ENCODE assay signal across 13 mouse cellular contexts in the genomic region with DNA sequence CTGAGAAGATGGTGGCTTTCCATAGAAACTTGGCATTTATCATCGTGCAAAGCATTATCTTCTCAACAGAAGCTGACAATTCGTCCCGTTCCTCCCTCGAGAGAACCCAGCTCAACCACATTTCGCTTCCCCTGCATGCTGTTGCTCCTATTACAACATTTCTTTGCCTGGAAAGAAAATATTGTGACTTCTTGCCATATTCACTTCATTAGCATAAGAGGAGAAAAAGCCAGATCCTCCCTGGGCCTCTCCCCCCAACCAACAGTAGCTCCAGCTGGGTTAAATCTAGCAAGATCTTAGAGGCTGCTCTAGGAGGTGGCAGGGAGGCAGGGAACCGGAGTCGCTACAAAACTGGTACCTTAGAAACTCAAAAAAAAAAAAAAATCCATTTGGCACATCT.
A peak's percentile ranks its signal among the peaks of the same experiment; 100 is the strongest.
DNase-seq lines count a peak whose midpoint lies in the region; ATAC-seq and TF ChIP-seq lines count a peak whose summit lies in the region.
"Had no signal": no experiment of that assay in that cellular context is flagged by ENCODE, and none has a peak within 500 bp of the region (broad histone marks: within the 10 kb centered on the region; RNA-seq: fewer than 3 reads in every experiment).

No protein-coding gene starts in this region.

- peak; percentile 58 for ATAC-seq in lung, postnatal 0 days
- peak; percentile 51; the same call in 1 of the 2 replicates for ATAC-seq in forebrain, embryonic 14.5 days
- ATAC-seq in midbrain, embryonic 15.5 days (replicated peaks) = no peak
- ATAC-seq in activated CD4-positive, CD25-positive, alpha-beta regulatory T cell, adult 4 months = no peak
- ATAC-seq in intestine, embryonic 15.5 days = no peak

- no peak overlapping the region for H3K4me3 ChIP-seq in heart, embryonic 10.5 days
- H3K4me3 ChIP-seq in lung, postnatal 0 days (ENCODE audit: low read depth, low read length) = no peak overlapping the region
- H3K4me3 ChIP-seq in forebrain, embryonic 14.5 days (ENCODE audit: low read depth, low read length) = no peak overlapping the region
- H3K4me3 ChIP-seq in midbrain, embryonic 15.5 days = no peak overlapping the region
- H3K4me3 ChIP-seq in intestine, embryonic 15.5 days (replicated peaks) = no peak overlapping the region
- H3K4me3 ChIP-seq: limb, embryonic 12.5 days had no signal

- no peak for DNase-seq in heart, embryonic 10.5 days (ENCODE audit: low spot score)
- DNase-seq in heart, adult 9 months (ENCODE audit: low spot score in 2 of 2) = no peak
- DNase-seq in lung, postnatal 0 days (ENCODE audit: low spot score) = peak; percentile 85
- no peak for DNase-seq in lung, postnatal 36 days
- DNase-seq in forebrain, embryonic 14.5 days (ENCODE audit: low spot score) = peak; percentile 75
- DNase-seq: adrenal gland, postnatal 14 days; cerebellum, postnatal 14 days; spleen, adult 18-20 months had no signal

- H3K9me3 ChIP-seq in heart, embryonic 10.5 days = no peaks in the 10 kb centered on the region
- no peaks in the 10 kb centered on the region for H3K9me3 ChIP-seq in lung, postnatal 0 days (ENCODE audit: low read length)
- no peaks in the 10 kb centered on the region for H3K9me3 ChIP-seq in forebrain, embryonic 14.5 days (replicated peaks; ENCODE audit: control insufficient read depth, low read length)
- H3K9me3 ChIP-seq in midbrain, embryonic 15.5 days = no peaks in the 10 kb centered on the region
- H3K9me3 ChIP-seq in intestine, embryonic 15.5 days = no peaks in the 10 kb centered on the region
- H3K9me3 ChIP-seq: limb, embryonic 12.5 days; megakaryocyte, embryonic 14.5 days had no signal

- H3K9ac ChIP-seq in lung, postnatal 0 days (replicated peaks; ENCODE audit: low read depth) = no peak overlapping the region
- H3K9ac ChIP-seq in forebrain, embryonic 14.5 days (ENCODE audit: low read length) = no peak overlapping the region
- no peak overlapping the region for H3K9ac ChIP-seq in midbrain, embryonic 15.5 days
- no peak overlapping the region for H3K9ac ChIP-seq in intestine, embryonic 15.5 days
- H3K9ac ChIP-seq: limb, embryonic 12.5 days had no signal

- H3K27ac ChIP-seq in heart, embryonic 10.5 days = peak overlapping the region; percentile 72
- H3K27ac ChIP-seq in lung, postnatal 0 days (ENCODE audit: low read length) = 0 out of 2 replicates have a peak overlapping the region, but pooled peaks have one; percentile 4
- H3K27ac ChIP-seq in forebrain, embryonic 14.5 days (ENCODE audit: low read depth, low read length) = peak overlapping the region; percentile 49; the same call in 1 of the 2 replicates
- H3K27ac ChIP-seq in midbrain, embryonic 15.5 days = peak overlapping the region; percentile 53; the same call in 1 of the 2 replicates
- H3K27ac ChIP-seq in intestine, embryonic 15.5 days = no peak overlapping the region
- H3K27ac ChIP-seq: limb, embryonic 12.5 days had no signal

- H3K27me3 ChIP-seq in heart, embryonic 10.5 days (ENCODE audit: insufficient read depth, poor library complexity, severe bottlenecking) = no peaks in the 10 kb centered on the region
- no peaks in the 10 kb centered on the region for H3K27me3 ChIP-seq in lung, postnatal 0 days (replicated peaks; ENCODE audit: insufficient read depth, low read length)
- H3K27me3 ChIP-seq in forebrain, embryonic 14.5 days (replicated peaks; ENCODE audit: control insufficient read depth, insufficient read depth, low read length) = no peaks in the 10 kb centered on the region
- no peaks in the 10 kb centered on the region for H3K27me3 ChIP-seq in midbrain, embryonic 15.5 days (replicated peaks)
- H3K27me3 ChIP-seq in intestine, embryonic 15.5 days (replicated peaks) = no peaks in the 10 kb centered on the region
- H3K27me3 ChIP-seq: megakaryocyte, embryonic 14.5 days had no signal

- peaks cover 77% of the 10 kb centered on the region for H3K4me1 ChIP-seq in heart, embryonic 10.5 days
- H3K4me1 ChIP-seq in lung, postnatal 0 days (ENCODE audit: insufficient read depth, low read depth, low read length) = peaks cover 15% of the 10 kb centered on the region
- H3K4me1 ChIP-seq in forebrain, embryonic 14.5 days (ENCODE audit: control insufficient read depth, insufficient read depth, low read length) = peaks cover 65% of the 10 kb centered on the region
- H3K4me1 ChIP-seq in midbrain, embryonic 15.5 days = peaks cover 78% of the 10 kb centered on the region
- peaks cover 21% of the 10 kb centered on the region for H3K4me1 ChIP-seq in intestine, embryonic 15.5 days (replicated peaks)

- peaks cover 5% of the 10 kb centered on the region; the same call in 1 of the 2 replicates for H3K36me3 ChIP-seq in heart, embryonic 10.5 days
- no peaks in the 10 kb centered on the region for H3K36me3 ChIP-seq in lung, postnatal 0 days (ENCODE audit: insufficient read depth, low read length)
- no peaks in the 10 kb centered on the region for H3K36me3 ChIP-seq in forebrain, embryonic 14.5 days (ENCODE audit: control insufficient read depth, insufficient read depth, low read length)
- no peaks in the 10 kb centered on the region for H3K36me3 ChIP-seq in midbrain, embryonic 15.5 days (replicated peaks)
- no peaks in the 10 kb centered on the region for H3K36me3 ChIP-seq in intestine, embryonic 15.5 days

- H3K4me2 ChIP-seq in lung, postnatal 0 days (replicated peaks; ENCODE audit: low read depth, low read length) = no peak overlapping the region
- no peak overlapping the region for H3K4me2 ChIP-seq in forebrain, embryonic 14.5 days (ENCODE audit: low read length)
- H3K4me2 ChIP-seq in midbrain, embryonic 15.5 days = no peak overlapping the region
- H3K4me2 ChIP-seq in intestine, embryonic 15.5 days (replicated peaks) = no peak overlapping the region
- H3K4me2 ChIP-seq: limb, embryonic 12.5 days had no signal

- 54% methylated on average over 7 of the region's 7 CpGs for WGBS in heart, embryonic 10.5 days
- 59% methylated on average over 7 of the region's 7 CpGs for WGBS in lung, postnatal 0 days
- 46% methylated on average over 7 of the region's 7 CpGs for WGBS in forebrain, embryonic 14.5 days
- WGBS in midbrain, embryonic 15.5 days = 52% methylated on average over 7 of the region's 7 CpGs
- 67% methylated on average over 7 of the region's 7 CpGs for WGBS in intestine, embryonic 15.5 days

- no peak for TF ChIP-seq EP300 in lung, postnatal 0 days (IDR thresholded peaks at IDR 0.05)

- TF ChIP-seq CTCF in lung, postnatal 0 days (IDR thresholded peaks at IDR 0.05) = no peak

Comparison
In these comparisons a context has a peak if more than half of its experiments do, and no peak if none do; other contexts are left out.
1. DNase-seq: peak in lung, postnatal 0 days (single experiment) and forebrain, embryonic 14.5 days (single experiment); none in heart, embryonic 10.5 days (single experiment), heart, adult 9 months (0 of 2) and lung, postnatal 36 days (single experiment).
2. ATAC-seq: peak in lung, postnatal 0 days (single experiment) and forebrain, embryonic 14.5 days (single experiment); none in midbrain, embryonic 15.5 days (single experiment), activated CD4-positive, CD25-positive, alpha-beta regulatory T cell, adult 4 months (single experiment) and intestine, embryonic 15.5 days (single experiment).